Mouse (Mus musculus) ES-Bruce4 (cell line): ENCODE measurements at regions not wholly inside any gene's neighbourhood (a gene's known extent, or its start where the extent isn't known, plus 50 kb on each side); places are given as distances from the start of the nearest gene placed in this dataset.

Source experiments
- CTCF ChIP-seq: IDR thresholded peaks from one replicate; pipeline ENCODE4 v1.8.1; 2011; ENCODE audit warnings: low read depth, low read length
- EP300 ChIP-seq: IDR thresholded peaks from 2 replicates; pipeline ENCODE4 v1.6.1; 2011; ENCODE audit warnings: low read depth, low read length; ENCODE audit not compliant: insufficient read depth

- TF ChIP-seq EP300 (no peak), CTCF (no peak)
Observed at GRCm38 (mm10) chr8:126105043-126105442, 110.1 kb downstream of the Kcnk1 start.
